8 mouse cellular contexts compared by ENCODE assay signal in the genomic region with DNA sequence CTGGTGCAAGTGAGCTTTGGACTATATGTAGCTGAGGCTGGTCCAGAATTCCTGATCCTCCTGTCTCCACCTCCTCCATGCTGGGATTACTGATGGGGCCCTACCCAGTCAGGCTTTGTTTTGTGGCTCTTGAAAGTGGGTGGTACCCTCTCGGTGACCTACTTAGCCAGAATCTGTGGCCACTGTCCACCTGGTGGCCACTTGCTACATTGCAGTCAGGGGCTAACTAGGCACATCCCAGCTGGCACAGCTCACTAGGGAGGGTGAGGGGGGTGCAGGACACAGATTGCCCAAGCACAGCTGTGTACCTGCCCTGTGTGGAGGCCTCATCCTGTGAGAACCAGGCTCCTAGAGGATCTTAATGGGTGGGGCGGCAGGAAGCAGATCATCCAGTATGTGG. TPM values are rescaled to one million over a fixed set of nuclear protein-coding genes. Genes with fewer than 3 reads are reported as not detected.
DNase-seq lines count a peak whose midpoint lies in the region; ATAC-seq and TF ChIP-seq lines count a peak whose summit lies in the region.

No protein-coding gene starts in this region.

- H3K9ac ChIP-seq in hindbrain, postnatal 0 days (replicated peaks; ENCODE audit: low read length): no peak overlapping the region
- no peak overlapping the region for H3K9ac ChIP-seq in liver, embryonic 13.5 days

- no peak overlapping the region for H3K4me2 ChIP-seq in hindbrain, postnatal 0 days (ENCODE audit: low read depth, low read length)
- H3K4me2 ChIP-seq in liver, embryonic 13.5 days: no peak overlapping the region
- no peak overlapping the region for H3K4me2 ChIP-seq in myocyte (ENCODE audit: low read depth)

- no peak overlapping the region for H3ac ChIP-seq in myocyte (ENCODE audit: control insufficient read depth, insufficient read length)

- peak; percentile 68 to 70 for DNase-seq in B cell, adult 2 months
- DNase-seq in Muller cell, postnatal 12 days (ENCODE audit: inconsistent ontology term): peak; percentile 88
- DNase-seq in cerebellum, postnatal 10 days: peak; percentile 88 to 91
- DNase-seq in gastrocnemius, postnatal 10 days: peak; percentile 81
- peak; percentile 90 for DNase-seq in hindbrain, postnatal 0 days (ENCODE audit: low spot score)
- no peak for DNase-seq in liver, embryonic 13.5 days

- peak; percentile 94 for TF ChIP-seq CTCF in hindbrain, postnatal 0 days (IDR thresholded peaks at IDR 0.05; ENCODE audit: low read depth)

- no peaks in the 10 kb centered on the region for H3K9me3 ChIP-seq in hindbrain, postnatal 0 days (ENCODE audit: low read length)
- H3K9me3 ChIP-seq in liver, embryonic 13.5 days (replicated peaks): no peaks in the 10 kb centered on the region

- no peaks in the 10 kb centered on the region for H3K79me2 ChIP-seq in myocyte (ENCODE audit: control insufficient read depth, insufficient read depth)

- no peaks in the 10 kb centered on the region for H3K27me3 ChIP-seq in hindbrain, postnatal 0 days (ENCODE audit: insufficient read depth, low read length)
- H3K27me3 ChIP-seq in liver, embryonic 13.5 days: 0 out of 2 replicates have a peak, but pooled peaks cover 2% of the 10 kb centered on the region
- peaks cover 33% of the 10 kb centered on the region for H3K27me3 ChIP-seq in myocyte (ENCODE audit: control insufficient read depth, insufficient read depth, insufficient read length)

- no peak overlapping the region for H3K4me3 ChIP-seq in hindbrain, postnatal 0 days (ENCODE audit: low read length)
- H3K4me3 ChIP-seq in liver, embryonic 13.5 days (replicated peaks): no peak overlapping the region
- H3K4me3 ChIP-seq in myocyte: no peak overlapping the region

- TF ChIP-seq POLR2A in myocyte (IDR thresholded peaks at IDR 0.05; ENCODE audit: insufficient read length, low read depth): no peak

- 34% methylated on average over 2 of the region's 2 CpGs for WGBS in hindbrain, postnatal 0 days
- WGBS in liver, embryonic 13.5 days (ENCODE audit: insufficient replicate concordance): 32% methylated on average over 2 of the region's 2 CpGs

- no peaks in the 10 kb centered on the region for H3K4me1 ChIP-seq in hindbrain, postnatal 0 days (ENCODE audit: insufficient read depth, low read length)
- H3K4me1 ChIP-seq in liver, embryonic 13.5 days (replicated peaks): no peaks in the 10 kb centered on the region

- peaks cover 18% of the 10 kb centered on the region for H3K36me3 ChIP-seq in hindbrain, postnatal 0 days (ENCODE audit: insufficient read depth, low read length)
- no peaks in the 10 kb centered on the region for H3K36me3 ChIP-seq in liver, embryonic 13.5 days
- no peaks in the 10 kb centered on the region for H3K36me3 ChIP-seq in myocyte (ENCODE audit: control insufficient read depth, insufficient read depth)

- peak overlapping the region; percentile 41; the same call in 1 of the 2 replicates for H3K27ac ChIP-seq in hindbrain, postnatal 0 days
- no peak overlapping the region for H3K27ac ChIP-seq in liver, embryonic 13.5 days

- peak; percentile 88 for ATAC-seq in hindbrain, postnatal 0 days
- peak; percentile 20; the same call in 1 of the 2 replicates for ATAC-seq in liver, embryonic 13.5 days (ENCODE audit: low read depth)
- no peak for ATAC-seq in inflammation-experienced regulatory T-cells, adult 6 months

TF ChIP-seq in myocyte, 11 proteins besides CTCF, POLR2A, EP300 and RAD21:
- TF ChIP-seq REST (IDR thresholded peaks at IDR 0.05; ENCODE audit: insufficient read depth, insufficient read length) (no peak), POLR2AphosphoS2 (IDR thresholded peaks at IDR 0.05; ENCODE audit: insufficient read length, low read depth) (no peak), MYOD1 (IDR thresholded peaks at IDR 0.05; ENCODE audit: control insufficient read depth in 1 of 3, insufficient read length in 2 of 3, low read depth in 2 of 3) (peak in 2 of 3 experiments; percentile 42 to 54), SRF (IDR thresholded peaks at IDR 0.05; ENCODE audit: control insufficient read depth, insufficient read length, low read depth) (no peak), USF1 (IDR thresholded peaks at IDR 0.05; ENCODE audit: low read depth) (no peak), E2F4 (IDR thresholded peaks at IDR 0.05; ENCODE audit: insufficient read depth) (no peak), MAX (IDR thresholded peaks at IDR 0.05; ENCODE audit: low read depth) (no peak)

RNA-seq across cellular contexts. Expression of a gene that starts 15.4 kb away (rescaled TPM):
- total RNA-seq in gastrocnemius, postnatal 10 days (2021): 10 to 100 TPM; 65.1 to 76.8 TPM
- total RNA-seq in hindbrain, postnatal 0 days (2014; rRNA removed): 42.0 and 57.6 TPM in 2 replicates
- polyA plus RNA-seq in hindbrain, postnatal 0 days (2015; fragmentation: Nextera tagmentation; extraction: Ambion mirVana): 19.0 and 20.7 TPM in 2 replicates
- polyA plus RNA-seq in liver, embryonic 13.5 days (2015; fragmentation: Nextera tagmentation; extraction: Ambion mirVana): 12.9 and 18.8 TPM in 2 replicates
- polyA plus RNA-seq in myocyte (2012; fragmentation: generic; extraction: Trizol): 19.9 TPM
- 10 to 100 TPM; 14.8 to 27.1 (median 20.3) TPM for polyA plus RNA-seq in inflammation-experienced regulatory T-cells, adult 6 months (2017; shearing (Covaris generic))

RNA-seq across cellular contexts. Expression of a gene that starts 28.2 kb away (rescaled TPM):
- total RNA-seq in gastrocnemius, postnatal 10 days (2021): 10 to 100 TPM; 27.1 to 30.7 TPM
- total RNA-seq in hindbrain, postnatal 0 days (2014; rRNA removed): 4.7 and 8.8 TPM in 2 replicates
- 54.8 and 56.4 TPM in 2 replicates for polyA plus RNA-seq in hindbrain, postnatal 0 days (2015; fragmentation: Nextera tagmentation; extraction: Ambion mirVana)
- 45.6 and 48.9 TPM in 2 replicates for polyA plus RNA-seq in liver, embryonic 13.5 days (2015; fragmentation: Nextera tagmentation; extraction: Ambion mirVana)
- 101 TPM for polyA plus RNA-seq in myocyte (2012; fragmentation: generic; extraction: Trizol)
- 10 to 100 TPM; 38.8 to 53.8 (median 51.1) TPM for polyA plus RNA-seq in inflammation-experienced regulatory T-cells, adult 6 months (2017; shearing (Covaris generic))

RNA-seq across cellular contexts. Expression of a gene that starts 36.4 kb away (rescaled TPM):
- total RNA-seq in gastrocnemius, postnatal 10 days (2021): 100 to 1,000 TPM; 679 to 727 TPM
- 67.6 and 91.5 TPM in 2 replicates for total RNA-seq in hindbrain, postnatal 0 days (2014; rRNA removed)
- 141 and 144 TPM in 2 replicates for polyA plus RNA-seq in hindbrain, postnatal 0 days (2015; fragmentation: Nextera tagmentation; extraction: Ambion mirVana)
- polyA plus RNA-seq in liver, embryonic 13.5 days (2015; fragmentation: Nextera tagmentation; extraction: Ambion mirVana): 683 and 710 TPM in 2 replicates
- polyA plus RNA-seq in myocyte (2012; fragmentation: generic; extraction: Trizol): 13,722 TPM
- polyA plus RNA-seq in inflammation-experienced regulatory T-cells, adult 6 months (2017; shearing (Covaris generic)): 1,000 to 10,000 TPM in 1 of 3 experiments, 100 to 1,000 TPM in 2; 309 to 2,729 (median 443) TPM

RNA-seq across cellular contexts. Expression of a gene that starts 49.2 kb away (rescaled TPM):
- 10 to 100 TPM in 1 of 2 experiments, 1 to 10 TPM in 1; 9.4 to 10.1 TPM for total RNA-seq in gastrocnemius, postnatal 10 days (2021)
- 300 and 339 TPM in 2 replicates for total RNA-seq in hindbrain, postnatal 0 days (2014; rRNA removed)
- 124 and 141 TPM in 2 replicates for polyA plus RNA-seq in hindbrain, postnatal 0 days (2015; fragmentation: Nextera tagmentation; extraction: Ambion mirVana)
- 6.9 and 7.4 TPM in 2 replicates for polyA plus RNA-seq in liver, embryonic 13.5 days (2015; fragmentation: Nextera tagmentation; extraction: Ambion mirVana)
- 33.1 TPM for polyA plus RNA-seq in myocyte (2012; fragmentation: generic; extraction: Trizol)
- polyA plus RNA-seq in inflammation-experienced regulatory T-cells, adult 6 months (2017; shearing (Covaris generic)): 1 to 10 TPM in 2 of 3 experiments, under 1 TPM in 1; 0.94 to 3.8 (median 3.3) TPM
